Mouse (Mus musculus) myocyte (in vitro differentiated cells): Measurements from ENCODE around the gene Bcl2l1.

Source experiments
- MAX ChIP-seq: IDR thresholded peaks from one replicate; pipeline ENCODE4 v1.6.1; 2011; ENCODE audit warnings: low read depth, mild to moderate bottlenecking, control low read depth
- POLR2A ChIP-seq: IDR thresholded peaks from one replicate; pipeline ENCODE4 v1.6.1; 2011; ENCODE audit warnings: low read depth, mild to moderate bottlenecking, control low read depth, moderate library complexity; ENCODE audit not compliant: insufficient read length
- TCF12 ChIP-seq: IDR thresholded peaks from one replicate; pipeline ENCODE4 v1.6.1; 2011; ENCODE audit warnings: mild to moderate bottlenecking, control low read depth; ENCODE audit not compliant: poor library complexity, insufficient read depth, severe bottlenecking

DNA sequence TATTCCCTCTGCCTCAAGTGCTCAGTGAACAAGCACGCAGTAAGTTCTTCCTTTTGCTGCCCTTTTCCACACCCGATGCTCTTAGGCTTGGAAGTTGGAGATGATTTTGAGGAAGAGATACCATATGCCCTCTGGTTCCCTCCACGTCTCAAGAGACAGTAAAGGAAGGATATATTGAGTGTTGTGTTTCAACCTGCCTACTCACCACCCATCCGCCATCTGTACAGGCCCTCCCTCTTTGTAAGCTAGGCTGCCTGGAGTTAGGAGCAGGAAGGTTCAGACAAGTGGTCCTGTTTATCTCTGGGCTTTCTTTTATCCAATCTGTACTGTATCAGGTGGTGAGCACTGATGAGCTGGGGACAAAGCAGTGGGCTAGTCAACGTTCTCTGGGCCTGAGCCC, 38.1 kb downstream of the Bcl2l1 start:
- TF ChIP-seq TCF12 (no peak), POLR2A (no peak), MAX (no peak)
